Mouse (Mus musculus) liver, embryonic 15.5 days (tissue): Measurements from ENCODE around the gene 1700009N14Rik. TPM values are rescaled to one million over a fixed set of nuclear protein-coding genes. Genes with fewer than 3 reads are reported as not detected.

ENCODE experiments used
- ATAC-seq: fragments of 200-750 bp; cut with Nextera tagmentation; 2 replicates; pipeline ENCODE4 v1.8.0; 2017; ENCODE audit warnings: moderate number of reproducible peaks, mild to moderate bottlenecking, moderate library complexity; ENCODE audit not compliant: insufficient read depth
- H3K27ac ChIP-seq: fragments of 300-500 bp; sonication (generic); replicated peaks from 2 replicates; pipeline ENCODE4 v1.5.1; 2015; ENCODE audit warnings: mild to moderate bottlenecking, inconsistent platforms
- H3K27me3 ChIP-seq: fragments of 300-500 bp; sonication (generic); 2 replicates; pipeline ENCODE4 v1.6.1; 2015; ENCODE audit warnings: mild to moderate bottlenecking, inconsistent platforms
- H3K36me3 ChIP-seq: fragments of 300-500 bp; sonication (generic); replicated peaks from 2 replicates; pipeline ENCODE4 v1.6.1; 2015; ENCODE audit warnings: moderate library complexity, mild to moderate bottlenecking, inconsistent platforms
- H3K4me1 ChIP-seq: fragments of 300-500 bp; sonication (generic); replicated peaks from 2 replicates; pipeline ENCODE4 v1.6.1; 2015; ENCODE audit warnings: inconsistent platforms
- H3K4me2 ChIP-seq: fragments of 300-500 bp; sonication (generic); 2 replicates; pipeline ENCODE4 v1.6.1; 2015; ENCODE audit warnings: moderate library complexity, mild to moderate bottlenecking, inconsistent platforms
- H3K4me3 ChIP-seq: fragments of 300-500 bp; sonication (generic); replicated peaks from 2 replicates; pipeline ENCODE4 v1.5.1; 2015; ENCODE audit warnings: mild to moderate bottlenecking, inconsistent platforms
- H3K9ac ChIP-seq: fragments of 300-500 bp; sonication (generic); 2 replicates; pipeline ENCODE4 v1.6.1; 2015; ENCODE audit warnings: moderate library complexity, mild to moderate bottlenecking, inconsistent platforms
- H3K9me3 ChIP-seq: fragments of 300-500 bp; sonication (generic); replicated peaks from 2 replicates; pipeline ENCODE4 v1.6.1; 2016; ENCODE audit warnings: inconsistent platforms
- WGBS: fragments of 180-500 bp; shearing (Covaris S2); methylation state at CpG from one replicate; pipeline ENCODE4 v1.1.7; 2015; ENCODE audit warnings: mixed read lengths; ENCODE audit not compliant: insufficient replicate concordance; 5-methylcytosine and 5-hydroxymethylcytosine counted together
- polyA plus RNA-seq: library from polyadenylated mRNA; unstranded; fragments of >200 nt; fragmentation: Nextera tagmentation; extraction: Ambion mirVana; gene quantifications from 2 replicates; pipeline ENCODE4 v1.2.1, GENCODE M21; 2015

Gene 1700009N14Rik
- polyA plus RNA-seq, result not detected in 2 replicates

DNA sequence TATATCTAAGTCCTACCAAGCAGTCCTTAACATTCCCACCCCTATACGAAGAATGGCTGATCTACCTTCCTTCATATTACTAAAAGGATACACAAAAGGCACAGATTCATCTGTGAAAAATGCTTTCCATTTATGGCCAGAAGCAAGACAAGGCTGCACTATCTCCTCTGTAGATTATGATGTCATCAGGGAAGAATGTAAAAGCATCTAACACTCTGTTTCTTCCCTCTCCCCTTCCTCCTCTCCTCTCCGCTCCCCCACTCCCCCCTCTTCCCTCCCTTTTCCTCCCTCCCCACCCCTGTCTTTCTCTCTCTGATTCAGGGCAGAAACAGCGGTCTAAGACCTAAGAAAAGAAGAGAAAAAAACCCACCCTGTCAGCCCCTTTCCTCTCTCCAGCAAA, at the start of gene 1700009N14Rik:
1700009N14Rik (plus strand) TSS at position 227 of the 400 bp plus-strand sequence.
- Histone ChIP-seq H3K27me3 (no peaks in the 10 kb centered on the region), H3K36me3 (no peaks in the 10 kb centered on the region), H3K9ac (no peak within 1 kb of the TSS), H3K4me3 (no peak within 1 kb of the TSS), H3K27ac (no peak within 1 kb of the TSS), H3K4me2 (no peak within 1 kb of the TSS), H3K4me1 (no peaks in the 10 kb centered on the region), H3K9me3 (no peaks in the 10 kb centered on the region)
- 58% methylated on average over 3 of the region's 3 CpGs for WGBS
- no peak for ATAC-seq

GRCm38 (mm10) chr4:39437870-39438367, 12.2 kb upstream of the 1700009N14Rik start:
- Histone ChIP-seq H3K4me1 (no peaks in the 10 kb centered on the region), H3K4me2 (no peak overlapping the region), H3K36me3 (no peaks in the 10 kb centered on the region), H3K4me3 (no peak overlapping the region), H3K9me3 (no peaks in the 10 kb centered on the region), H3K27ac (no peak overlapping the region), H3K27me3 (no peaks in the 10 kb centered on the region), H3K9ac (no peak overlapping the region)
- WGBS, result 69% methylated on average over 2 of the region's 2 CpGs
- ATAC-seq, result no peak

DNA sequence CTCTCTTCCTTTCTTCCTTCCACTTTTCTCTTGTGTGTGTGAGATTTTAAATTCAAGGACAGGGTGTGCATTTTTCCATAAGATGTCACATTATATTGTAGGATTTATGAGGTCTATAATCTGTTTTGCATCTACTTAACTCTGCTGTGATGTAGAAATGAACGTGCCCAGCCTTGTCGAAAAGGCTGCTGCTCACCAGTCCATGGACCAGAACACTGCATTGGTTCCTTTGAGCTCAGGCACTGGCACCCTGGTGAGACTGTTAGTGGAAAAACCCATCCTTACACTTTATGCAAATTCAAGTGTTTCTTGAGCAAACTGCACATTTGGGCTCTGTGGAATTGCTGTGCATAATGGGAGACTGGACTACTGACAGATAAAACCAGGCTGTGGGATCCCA, 24.2 kb downstream of the 1700009N14Rik start:
- ATAC-seq, result no peak
- WGBS, result 60% methylated on average over 2 of the region's 2 CpGs
- no peaks in the 10 kb centered on the region for H3K4me1 ChIP-seq

GRCm38 (mm10) chr4:39486393-39486792, 36.3 kb downstream of the 1700009N14Rik start:
- no peaks in the 10 kb centered on the region for H3K4me1 ChIP-seq
- H3K9ac ChIP-seq, result no peak overlapping the region
- no peak overlapping the region for H3K4me3 ChIP-seq
- H3K27ac ChIP-seq, result no peak overlapping the region
- H3K9me3 ChIP-seq, result no peaks in the 10 kb centered on the region
- no peaks in the 10 kb centered on the region for H3K36me3 ChIP-seq
- no peak for ATAC-seq
- H3K4me2 ChIP-seq, result no peak overlapping the region
- 47% methylated on average over 8 of the region's 8 CpGs for WGBS
- no peaks in the 10 kb centered on the region for H3K27me3 ChIP-seq

More for the DNA sequence above, 24.2 kb downstream of the 1700009N14Rik start:
- Histone ChIP-seq H3K27ac (no peak overlapping the region), H3K4me3 (no peak overlapping the region), H3K36me3 (no peaks in the 10 kb centered on the region), H3K9ac (no peak overlapping the region), H3K9me3 (no peaks in the 10 kb centered on the region), H3K4me2 (no peak overlapping the region), H3K27me3 (no peaks in the 10 kb centered on the region)

DNA sequence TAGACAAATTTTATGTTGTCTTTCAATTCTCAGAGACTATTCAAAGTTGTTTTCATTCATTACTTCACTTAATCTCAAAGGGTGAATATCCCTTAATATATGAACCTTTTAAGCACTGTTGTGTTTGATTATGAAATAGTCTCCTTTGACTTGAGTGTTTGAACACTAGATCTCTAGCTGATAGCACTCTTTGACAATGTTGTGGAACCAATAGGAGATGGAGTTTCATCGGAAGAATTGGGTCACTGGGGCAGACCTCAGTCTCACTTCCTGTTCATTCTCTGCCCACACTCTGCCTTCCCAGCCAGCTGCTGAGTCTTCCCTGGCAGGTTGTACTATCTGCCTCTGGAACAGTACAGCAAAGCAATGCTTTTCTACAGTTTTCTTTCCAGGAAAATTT, 43.5 kb downstream of the 1700009N14Rik start:
- H3K4me1 ChIP-seq, result no peaks in the 10 kb centered on the region
- 39% methylated on average over 1 of the region's 1 CpGs for WGBS
- H3K36me3 ChIP-seq, result no peaks in the 10 kb centered on the region
- no peak overlapping the region for H3K9ac ChIP-seq
- no peaks in the 10 kb centered on the region for H3K9me3 ChIP-seq
- ATAC-seq, result no peak
- H3K4me2 ChIP-seq, result no peak overlapping the region
- no peaks in the 10 kb centered on the region for H3K27me3 ChIP-seq
- H3K4me3 ChIP-seq, result no peak overlapping the region
- no peak overlapping the region for H3K27ac ChIP-seq

- Histone ChIP-seq H3K4me3 (no peak overlapping the region), H3K4me1 (no peaks in the 10 kb centered on the region), H3K4me2 (no peak overlapping the region), H3K9me3 (no peaks in the 10 kb centered on the region), H3K27ac (no peak overlapping the region), H3K27me3 (no peaks in the 10 kb centered on the region), H3K36me3 (no peaks in the 10 kb centered on the region), H3K9ac (no peak overlapping the region)
- WGBS, result 61% methylated on average over 1 of the region's 1 CpGs
- ATAC-seq, result no peak
Observed at GRCm38 (mm10) chr4:39495875-39496274, 45.8 kb downstream of the 1700009N14Rik start.
